Mouse (Mus musculus) MEL (cell line): Measurements from ENCODE around the gene Ccdc34. TPM values are rescaled to one million over a fixed set of nuclear protein-coding genes. Genes with fewer than 3 reads are reported as not detected.

Source experiments
- DNase-seq: peaks from one replicate; pipeline ENCODE4 v3.0.0; 2011; ENCODE audit warnings: low read depth, low spot score
- H3K27ac ChIP-seq: 2 replicates; pipeline ENCODE4 v1.5.1; 2012; ENCODE audit warnings: low read depth, mild to moderate bottlenecking, control low read depth, low read length, moderate library complexity; ENCODE audit not compliant: control insufficient read depth
- H3K27me3 ChIP-seq, 2 experiments: fragments of 150-350 bp in 1 of 2; sonication (generic) in 1 of 2; 2 replicates each; pipeline ENCODE4 v1.6.1; 2012; ENCODE audit warnings: low read length in 2 of 2, mild to moderate bottlenecking in 2 of 2, improper control_type of control experiment in 1 of 2, moderate library complexity in 1 of 2; ENCODE audit not compliant: insufficient read depth in 2 of 2, control insufficient read depth in 1 of 2
- H3K36me3 ChIP-seq, 2 experiments: 2 replicates each; pipeline ENCODE4 v1.6.1; 2012 to 2014; ENCODE audit warnings: low read length in 2 of 2, improper control_type of control experiment in 1 of 2, inconsistent platforms in 1 of 2, mild to moderate bottlenecking in 1 of 2; ENCODE audit not compliant: insufficient read depth in 2 of 2, control insufficient read depth in 1 of 2
- H3K4me1 ChIP-seq, 2 experiments: fragments of 150-350 bp in 1 of 2; sonication (generic) in 1 of 2; 2 replicates each; pipeline ENCODE4 v1.6.1; 2012; ENCODE audit warnings: low read length in 2 of 2, improper control_type of control experiment in 1 of 2, mild to moderate bottlenecking in 1 of 2; ENCODE audit not compliant: insufficient read depth in 2 of 2, control insufficient read depth in 1 of 2
- H3K4me3 ChIP-seq, 2 experiments: fragments of 150-350 bp in 1 of 2; sonication (generic) in 1 of 2; 2 replicates each; pipeline ENCODE4 v1.5.1; 2012; ENCODE audit warnings: low read depth in 2 of 2, low read length in 2 of 2, mild to moderate bottlenecking in 2 of 2, moderate library complexity in 2 of 2, control low read depth in 1 of 2, improper control_type of control experiment in 1 of 2; ENCODE audit not compliant: control insufficient read depth in 1 of 2, insufficient read depth in 1 of 2
- H3K79me2 ChIP-seq: 2 replicates; pipeline ENCODE4 v1.6.1; 2012; ENCODE audit warnings: mild to moderate bottlenecking, low read length, moderate library complexity; ENCODE audit not compliant: control insufficient read depth, poor library complexity, insufficient read depth
- H3K9ac ChIP-seq: 2 replicates; pipeline ENCODE4 v1.6.1; 2012; ENCODE audit warnings: low read depth, mild to moderate bottlenecking, control low read depth, low read length, moderate library complexity; ENCODE audit not compliant: control insufficient read depth, poor library complexity, severe bottlenecking
- H3K9me3 ChIP-seq: fragments of 150-350 bp; sonication (generic); replicated peaks from 2 replicates; pipeline ENCODE4 v1.6.1; 2012; ENCODE audit warnings: mild to moderate bottlenecking, low read length, improper control_type of control experiment, moderate library complexity; ENCODE audit not compliant: insufficient read depth
- BHLHE40 ChIP-seq: IDR thresholded peaks from 2 replicates; pipeline ENCODE4 v1.6.1; 2012; ENCODE audit warnings: low read depth, mild to moderate bottlenecking, inconsistent platforms, low read length, improper control_type of control experiment, borderline replicate concordance
- CHD1 ChIP-seq: IDR thresholded peaks from 2 replicates; pipeline ENCODE4 v1.6.1; 2012; ENCODE audit warnings: low read depth, mild to moderate bottlenecking, inconsistent platforms, low read length, improper control_type of control experiment
- E2F4 ChIP-seq: IDR thresholded peaks from 2 replicates; pipeline ENCODE4 v1.6.1; 2011; ENCODE audit warnings: low read depth, low read length, improper control_type of control experiment, borderline replicate concordance
- ELF1 ChIP-seq: IDR thresholded peaks from 2 replicates; pipeline ENCODE4 v1.6.1; 2014; ENCODE audit warnings: low read depth, mild to moderate bottlenecking, inconsistent platforms, low read length, improper control_type of control experiment, moderate library complexity
- EP300 ChIP-seq, 2 experiments: IDR thresholded peaks; 2 replicates each; pipeline ENCODE4 v1.6.1; 2011; ENCODE audit warnings: improper control_type of control experiment in 2 of 2, low read length in 2 of 2, low read depth in 1 of 2, mild to moderate bottlenecking in 1 of 2
- ETS1 ChIP-seq: IDR thresholded peaks from 2 replicates; pipeline ENCODE4 v1.6.1; 2012; ENCODE audit warnings: low read depth, mild to moderate bottlenecking, inconsistent platforms, low read length, improper control_type of control experiment, moderate library complexity
- GABPA ChIP-seq: IDR thresholded peaks from 2 replicates; pipeline ENCODE4 v1.6.1; 2012; ENCODE audit warnings: low read depth, mild to moderate bottlenecking, inconsistent platforms, low read length, improper control_type of control experiment, moderate library complexity
- GATA1 ChIP-seq: IDR thresholded peaks from 2 replicates; pipeline ENCODE4 v1.6.1; 2011; ENCODE audit warnings: low read depth, low read length, improper control_type of control experiment
- HCFC1 ChIP-seq: IDR thresholded peaks from 2 replicates; pipeline ENCODE4 v1.6.1; 2012; ENCODE audit warnings: low read depth, mild to moderate bottlenecking, inconsistent platforms, low read length, improper control_type of control experiment, moderate library complexity
- JUND ChIP-seq: IDR thresholded peaks from 2 replicates; pipeline ENCODE4 v1.6.1; 2011; ENCODE audit warnings: low read depth, mild to moderate bottlenecking, improper control_type of control experiment, low read length
- KAT2A ChIP-seq: conservative IDR thresholded peaks from 2 replicates; pipeline ENCODE4 v1.6.1; 2012; ENCODE audit warnings: low read depth, low read length, improper control_type of control experiment, inconsistent platforms
- MAFK ChIP-seq: IDR thresholded peaks from 2 replicates; pipeline ENCODE4 v1.6.1; 2011; ENCODE audit warnings: low read depth, mild to moderate bottlenecking, low read length, improper control_type of control experiment, borderline replicate concordance
- MAX ChIP-seq: IDR thresholded peaks from 2 replicates; pipeline ENCODE4 v1.6.1; 2011; ENCODE audit warnings: low read length, improper control_type of control experiment
- MAZ ChIP-seq: IDR thresholded peaks from 2 replicates; pipeline ENCODE4 v1.6.1; 2012; ENCODE audit warnings: low read depth, mild to moderate bottlenecking, inconsistent platforms, low read length, improper control_type of control experiment
- MEF2A ChIP-seq: IDR thresholded peaks from 2 replicates; pipeline ENCODE4 v1.6.1; 2014; ENCODE audit warnings: low read depth, mild to moderate bottlenecking, inconsistent platforms, low read length, improper control_type of control experiment; ENCODE audit not compliant: poor library complexity, insufficient replicate concordance, severe bottlenecking; ENCODE audit errors: extremely low read depth
- MYB ChIP-seq: IDR thresholded peaks from 2 replicates; pipeline ENCODE4 v1.6.1; 2011; ENCODE audit warnings: mild to moderate bottlenecking, low read depth, low read length, improper control_type of control experiment
- POLR2AphosphoS2 ChIP-seq: IDR thresholded peaks from 2 replicates; pipeline ENCODE4 v1.6.1; 2011; ENCODE audit warnings: low read length, improper control_type of control experiment
- POLR2AphosphoS5 ChIP-seq: IDR thresholded peaks from 2 replicates; pipeline ENCODE4 v1.6.1; 2012; ENCODE audit warnings: low read depth, borderline replicate concordance, mild to moderate bottlenecking, inconsistent platforms, low read length, moderate library complexity, mixed read lengths
- RAD21 ChIP-seq: IDR thresholded peaks from 2 replicates; pipeline ENCODE4 v1.6.1; 2011; ENCODE audit warnings: mild to moderate bottlenecking, low read depth, low read length, improper control_type of control experiment
- RCOR1 ChIP-seq: IDR thresholded peaks from 2 replicates; pipeline ENCODE4 v1.6.1; 2012; ENCODE audit warnings: low read depth, mild to moderate bottlenecking, inconsistent platforms, low read length, improper control_type of control experiment
- SIN3A ChIP-seq: IDR thresholded peaks from 2 replicates; pipeline ENCODE4 v1.6.1; 2012; ENCODE audit warnings: low read length, improper control_type of control experiment, inconsistent platforms
- SMC3 ChIP-seq: IDR thresholded peaks from 2 replicates; pipeline ENCODE4 v1.6.1; 2011; ENCODE audit warnings: low read depth, low read length, improper control_type of control experiment
- TCF12 ChIP-seq: IDR thresholded peaks from 2 replicates; pipeline ENCODE4 v1.6.1; 2014; ENCODE audit warnings: low read depth, mild to moderate bottlenecking, inconsistent platforms, low read length, improper control_type of control experiment, moderate library complexity
- ZC3H11A ChIP-seq: IDR thresholded peaks from 2 replicates; pipeline ENCODE4 v1.6.1; 2012; ENCODE audit warnings: low read depth, mild to moderate bottlenecking, inconsistent platforms, low read length, improper control_type of control experiment
- ZNF384 ChIP-seq: IDR thresholded peaks from 2 replicates; pipeline ENCODE4 v1.6.1; 2012; ENCODE audit warnings: low read depth, mild to moderate bottlenecking, inconsistent platforms, low read length, improper control_type of control experiment
- polyA plus RNA-seq, 2 experiments: library from polyadenylated mRNA; stranded (reverse) in 1 of 2; unstranded in 1 of 2; fragments of >175 nt in 1 of 2; fragments of >200 nt in 1 of 2; gene quantifications; 2 replicates each; pipeline versions ENCODE4 v1.2.1 to v1.2.4; 2012; ENCODE audit warnings: low replicate concordance in 2 of 2, low read depth in 1 of 2; ENCODE audit not compliant: insufficient read length in 2 of 2, insufficient read depth in 1 of 2, missing spikeins in 1 of 2
- total RNA-seq: library from RNA; depleted of rRNA; stranded (reverse); fragments of 300-350 nt; gene quantifications from 2 replicates; pipeline ENCODE4 v1.2.3, GENCODE M21; 2012

The Ccdc34 gene
- total and polyA plus RNA-seq, 3 experiments: 14.1 to 39.0 TPM; not detected in 1

- no peaks in the 10 kb centered on the region for H3K79me2 ChIP-seq
- peaks cover 0 to 3% of the 10 kb centered on the region in 2 experiments; a peak in 3 of 4 replicates for H3K36me3 ChIP-seq
- no peaks in the 10 kb centered on the region for H3K27me3 ChIP-seq
- H3K4me1 ChIP-seq: no peaks in the 10 kb centered on the region
- H3K4me3 ChIP-seq: no peak overlapping the region
- no peak for DNase-seq
- no peak for TF ChIP-seq MAZ
- TF ChIP-seq ZC3H11A: no peak
- TF ChIP-seq RCOR1: no peak
- no peak for TF ChIP-seq TCF12
- no peak for TF ChIP-seq ELF1
- TF ChIP-seq MAFK: no peak
- TF ChIP-seq MEF2A: no peak
- TF ChIP-seq SIN3A: no peak
- TF ChIP-seq MAX: no peak
- TF ChIP-seq BHLHE40: no peak
- TF ChIP-seq POLR2AphosphoS5: no peak
- no peak for TF ChIP-seq GABPA
- no peak for TF ChIP-seq CHD1
- no peak overlapping the region for H3K27ac ChIP-seq
- H3K9me3 ChIP-seq: no peaks in the 10 kb centered on the region
- H3K9ac ChIP-seq: no peak overlapping the region
These were observed 18.6 kb downstream of the Ccdc34 start for GRCm38 (mm10) chr2:110036265-110036664.

- H3K9ac ChIP-seq: no peak overlapping the region
- peaks cover 0 to 3% of the 10 kb centered on the region in 2 experiments; a peak in 3 of 4 replicates for H3K36me3 ChIP-seq
- no peak overlapping the region for H3K27ac ChIP-seq
These were observed 19.0 kb downstream of the Ccdc34 start for GRCm38 (mm10) chr2:110036665-110037064.

More at GRCm38 (mm10) chr2:110036665-110037064, 19.0 kb downstream of the Ccdc34 start:
- Histone ChIP-seq H3K79me2 (no peaks in the 10 kb centered on the region), H3K27me3 (no peaks in the 10 kb centered on the region), H3K9me3 (no peaks in the 10 kb centered on the region)
- TF ChIP-seq JUND (no peak), MYB (no peak), POLR2AphosphoS5 (no peak), SMC3 (no peak), MAFK (no peak), KAT2A (no peak), E2F4 (no peak), RAD21 (no peak), ELF1 (no peak), CHD1 (no peak), RCOR1 (no peak), GATA1 (no peak), EP300 (IDR thresholded peaks at IDR 0.05; ENCODE audit: low read depth in 1 of 2, low read length in 2 of 2) (no peak), ETS1 (no peak), POLR2AphosphoS2 (no peak), HCFC1 (no peak), ZNF384 (no peak)
- TF ChIP-seq, all 39 proteins: peak for 0
- no peak overlapping the region for H3K4me3 ChIP-seq
- no peaks in the 10 kb centered on the region for H3K4me1 ChIP-seq
- DNase-seq: no peak
